Mouse (Mus musculus): ENCODE data around the gene 4930572O03Rik.
"Not testable (repeated sequence)": the region's sequence is repeated elsewhere in the genome, so short reads cannot be mapped to it uniquely, and the experiment has no call there.

Gene 4930572O03Rik

GRCm38 (mm10) chr5:15618764-15619163 lies 38.1 kb downstream of the 4930572O03Rik start, which contains the start of gene Speer4d:
Speer4d (plus strand) TSS chr5:15619064.
- not testable (repeated sequence) for DNase-seq (ENCODE audit: low spot score)

GRCm38 (mm10) chr5:15616195-15616594 lies 40.7 kb downstream of the 4930572O03Rik start:
- not testable (repeated sequence) for DNase-seq (ENCODE audit: low spot score)

- DNase-seq (ENCODE audit: low spot score): not testable (repeated sequence)
Measured at GRCm38 (mm10) chr5:15610695-15611094, 46.2 kb downstream of the 4930572O03Rik start.

GRCm38 (mm10) chr5:15606677-15607076 lies 50.2 kb downstream of the 4930572O03Rik start:
- DNase-seq (ENCODE audit: low spot score): peak; percentile 12

- DNase-seq (ENCODE audit: low spot score): not testable (repeated sequence)
Measured at GRCm38 (mm10) chr5:15603585-15603984, 53.3 kb downstream of the 4930572O03Rik start.

GRCm38 (mm10) chr5:15603008-15603407 lies 53.9 kb downstream of the 4930572O03Rik start:
- not testable (repeated sequence) for DNase-seq (ENCODE audit: low spot score)

- DNase-seq (ENCODE audit: low spot score): not testable (repeated sequence)
Measured at GRCm38 (mm10) chr5:15602424-15602947, 54.4 kb downstream of the 4930572O03Rik start.

All from urinary bladder, postnatal 25 days (tissue).